Mouse (Mus musculus) hindbrain, embryonic 13.5 days (tissue): Measurements from ENCODE around the gene Ints7. TPM values are rescaled to one million over a fixed set of nuclear protein-coding genes. Genes with fewer than 3 reads are reported as not detected.
A peak's percentile ranks its signal among the peaks of the same experiment; 100 is the strongest.

Experiments used
- ATAC-seq: fragments of 200-750 bp; cut with Nextera tagmentation; 2 replicates; pipeline ENCODE4 v1.8.0; 2017; ENCODE audit warnings: moderate TSS enrichment; ENCODE audit not compliant: low FRiP score
- H3K27ac ChIP-seq: fragments of 300-500 bp; sonication (generic); 2 replicates; pipeline ENCODE4 v1.5.1; 2015; ENCODE audit warnings: inconsistent platforms, mild to moderate bottlenecking, moderate library complexity
- H3K27me3 ChIP-seq: fragments of 300-500 bp; sonication (generic); 2 replicates; pipeline ENCODE4 v1.6.1; 2015; ENCODE audit warnings: mild to moderate bottlenecking, inconsistent platforms
- H3K36me3 ChIP-seq: fragments of 300-500 bp; sonication (generic); 2 replicates; pipeline ENCODE4 v1.6.1; 2015; ENCODE audit warnings: mild to moderate bottlenecking, inconsistent platforms
- H3K4me1 ChIP-seq: fragments of 300-500 bp; sonication (generic); replicated peaks from 2 replicates; pipeline ENCODE4 v1.6.1; 2015; ENCODE audit warnings: inconsistent platforms
- H3K4me2 ChIP-seq: fragments of 300-500 bp; sonication (generic); 2 replicates; pipeline ENCODE4 v1.6.1; 2015; ENCODE audit warnings: inconsistent platforms, mild to moderate bottlenecking, moderate library complexity
- H3K4me3 ChIP-seq: fragments of 300-500 bp; sonication (generic); 2 replicates; pipeline ENCODE4 v1.5.1; 2015; ENCODE audit warnings: mild to moderate bottlenecking, inconsistent platforms
- H3K9ac ChIP-seq: fragments of 300-500 bp; sonication (generic); 2 replicates; pipeline ENCODE4 v1.6.1; 2015; ENCODE audit warnings: mild to moderate bottlenecking, inconsistent platforms
- H3K9me3 ChIP-seq: fragments of 300-500 bp; sonication (generic); 2 replicates; pipeline ENCODE4 v1.6.1; 2016; ENCODE audit warnings: inconsistent platforms
- WGBS: fragments of 180-500 bp; shearing (Covaris S2); methylation state at CpG from one replicate; pipeline ENCODE4 v1.1.7; 2015; 5-methylcytosine and 5-hydroxymethylcytosine counted together
- polyA plus RNA-seq: library from polyadenylated mRNA; unstranded; fragments of >200 nt; fragmentation: Nextera tagmentation; extraction: Ambion mirVana; gene quantifications from 2 replicates; pipeline ENCODE4 v1.2.1, GENCODE M21; 2015

Ints7 gene
- polyA plus RNA-seq = 44.0 and 48.2 TPM in 2 replicates

DNA sequence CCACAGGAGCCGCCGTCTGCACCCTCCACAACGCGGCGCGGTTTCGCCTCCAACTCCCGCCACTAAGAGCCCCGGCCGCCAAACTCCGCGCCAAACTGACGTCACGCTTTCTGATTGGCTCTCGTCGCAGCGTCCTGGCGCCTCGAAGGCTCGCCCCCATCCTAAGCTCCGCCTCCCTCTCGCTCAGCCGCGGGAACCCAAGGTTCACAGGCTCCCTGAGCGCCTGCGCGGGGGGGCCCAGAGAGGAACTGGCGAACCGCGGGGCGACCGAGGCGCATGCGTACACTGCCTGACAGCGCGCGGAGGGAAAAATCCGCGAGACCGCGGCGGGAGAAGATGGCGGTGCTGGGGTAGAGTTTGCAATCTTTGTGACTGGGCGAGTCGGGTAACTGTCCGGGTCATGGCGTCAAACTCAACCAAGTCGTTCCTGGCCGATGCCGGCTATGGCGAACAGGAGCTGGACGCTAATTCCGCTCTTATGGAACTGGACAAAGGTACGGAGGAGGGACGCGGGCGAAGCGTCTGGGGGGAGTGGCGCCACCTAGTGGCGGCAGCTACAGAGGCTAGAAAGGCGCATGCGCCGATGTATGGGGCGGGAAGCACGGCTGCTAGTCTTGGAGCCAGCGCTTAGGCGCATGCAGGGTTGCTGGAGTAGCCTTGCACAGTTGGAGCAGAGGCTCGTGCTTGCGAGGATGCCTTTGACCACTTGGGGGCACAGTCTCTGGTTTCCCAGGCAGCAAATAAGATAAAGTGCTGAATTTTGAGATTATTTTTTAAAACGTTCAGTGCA lies at the start of gene Ints7, which contains the start of gene Dtl:
Gene Ints7, plus strand, starts transcription at position 179 of the 790 bp plus-strand sequence.
Gene Dtl, minus strand, starts transcription at position 87 of the 790 bp plus-strand sequence.
- WGBS = under 1% methylated on average over 64 of the region's 70 CpGs
- ATAC-seq = peak; percentile 99
- Histone ChIP-seq H3K9me3 (no peaks in the 10 kb centered on the region), H3K4me2 (peak within 1 kb of the TSS; percentile 94), H3K4me1 (peaks cover 33% of the 10 kb centered on the region), H3K27me3 (no peaks in the 10 kb centered on the region), H3K9ac (peak within 1 kb of the TSS; percentile 77), H3K36me3 (peaks cover 5% of the 10 kb centered on the region), H3K27ac (peak within 1 kb of the TSS; percentile 96), H3K4me3 (peak within 1 kb of the TSS; percentile 70)

- no peak for ATAC-seq
- Histone ChIP-seq H3K4me2 (no peak overlapping the region), H3K36me3 (no peaks in the 10 kb centered on the region), H3K4me1 (no peaks in the 10 kb centered on the region), H3K27ac (no peak overlapping the region), H3K4me3 (no peak overlapping the region), H3K9me3 (no peaks in the 10 kb centered on the region), H3K27me3 (no peaks in the 10 kb centered on the region), H3K9ac (no peak overlapping the region)
- WGBS = 81% methylated on average over 3 of the region's 3 CpGs
These were observed 48.3 kb upstream of the Ints7 start for GRCm38 (mm10) chr1:191527089-191527488.

- no peak for ATAC-seq
- no peaks in the 10 kb centered on the region for H3K4me1 ChIP-seq
- no peak overlapping the region for H3K9ac ChIP-seq
- WGBS = 76% methylated on average over 4 of the region's 4 CpGs
- no peaks in the 10 kb centered on the region for H3K36me3 ChIP-seq
- no peak overlapping the region for H3K4me3 ChIP-seq
- no peaks in the 10 kb centered on the region for H3K9me3 ChIP-seq
- H3K27me3 ChIP-seq = no peaks in the 10 kb centered on the region
- no peak overlapping the region for H3K4me2 ChIP-seq
- H3K27ac ChIP-seq = no peak overlapping the region
These were observed 47.4 kb upstream of the Ints7 start for GRCm38 (mm10) chr1:191527921-191528612.

- Histone ChIP-seq H3K4me1 (no peaks in the 10 kb centered on the region), H3K4me3 (no peak overlapping the region), H3K27ac (no peak overlapping the region), H3K36me3 (no peaks in the 10 kb centered on the region), H3K9ac (no peak overlapping the region), H3K9me3 (no peaks in the 10 kb centered on the region), H3K27me3 (no peaks in the 10 kb centered on the region), H3K4me2 (no peak overlapping the region)
- WGBS = 84% methylated on average over 2 of the region's 2 CpGs
- no peak for ATAC-seq
These were observed 46.0 kb upstream of the Ints7 start for GRCm38 (mm10) chr1:191529406-191529805.

DNA sequence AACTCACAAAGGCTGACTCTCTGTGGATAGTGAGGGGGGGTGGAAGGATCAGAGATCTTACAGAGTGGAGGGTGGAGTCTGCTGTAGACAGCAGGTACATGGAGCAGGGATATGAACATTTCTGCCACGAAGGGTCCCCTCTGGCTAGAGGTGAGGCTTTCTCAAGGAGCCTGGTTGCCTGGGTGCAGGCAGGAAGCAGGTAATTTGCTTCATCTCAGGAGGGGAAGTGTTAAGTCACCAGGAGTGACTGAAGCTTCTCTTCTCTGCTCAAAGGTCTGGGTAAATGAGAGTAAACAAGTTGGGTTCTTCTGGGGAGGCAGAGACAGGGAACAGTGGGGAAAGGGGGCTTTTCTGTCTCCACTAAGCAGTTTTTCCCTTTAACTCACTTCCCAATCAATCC lies 44.4 kb upstream of the Ints7 start:
- ATAC-seq = no peak
- no peak overlapping the region for H3K4me3 ChIP-seq
- H3K27me3 ChIP-seq = no peaks in the 10 kb centered on the region
- H3K9me3 ChIP-seq = no peaks in the 10 kb centered on the region
- no peaks in the 10 kb centered on the region for H3K4me1 ChIP-seq
- no peaks in the 10 kb centered on the region for H3K36me3 ChIP-seq
- H3K4me2 ChIP-seq = no peak overlapping the region
- no peak overlapping the region for H3K9ac ChIP-seq
- WGBS = 67% methylated on average over 1 of the region's 1 CpGs
- H3K27ac ChIP-seq = no peak overlapping the region

- no peaks in the 10 kb centered on the region for H3K27me3 ChIP-seq
- H3K4me3 ChIP-seq = no peak overlapping the region
- H3K4me1 ChIP-seq = no peaks in the 10 kb centered on the region
- WGBS = 52% methylated on average over 2 of the region's 2 CpGs
- H3K9ac ChIP-seq = no peak overlapping the region
- ATAC-seq = no peak
- H3K27ac ChIP-seq = no peak overlapping the region
- H3K9me3 ChIP-seq = no peaks in the 10 kb centered on the region
- H3K36me3 ChIP-seq = peaks cover 3% of the 10 kb centered on the region; the same call in 1 of the 2 replicates
- H3K4me2 ChIP-seq = no peak overlapping the region
These were observed 40.5 kb upstream of the Ints7 start for GRCm38 (mm10) chr1:191534896-191535295.

- Histone ChIP-seq H3K4me2 (no peak overlapping the region), H3K9ac (no peak overlapping the region), H3K9me3 (no peaks in the 10 kb centered on the region), H3K27me3 (no peaks in the 10 kb centered on the region), H3K4me3 (no peak overlapping the region), H3K27ac (no peak overlapping the region), H3K4me1 (no peaks in the 10 kb centered on the region), H3K36me3 (peaks cover 8% of the 10 kb centered on the region; the same call in 1 of the 2 replicates)
- 96% methylated on average over 2 of the region's 2 CpGs for WGBS
- no peak for ATAC-seq
These were observed 35.1 kb upstream of the Ints7 start for GRCm38 (mm10) chr1:191540300-191540699.

DNA sequence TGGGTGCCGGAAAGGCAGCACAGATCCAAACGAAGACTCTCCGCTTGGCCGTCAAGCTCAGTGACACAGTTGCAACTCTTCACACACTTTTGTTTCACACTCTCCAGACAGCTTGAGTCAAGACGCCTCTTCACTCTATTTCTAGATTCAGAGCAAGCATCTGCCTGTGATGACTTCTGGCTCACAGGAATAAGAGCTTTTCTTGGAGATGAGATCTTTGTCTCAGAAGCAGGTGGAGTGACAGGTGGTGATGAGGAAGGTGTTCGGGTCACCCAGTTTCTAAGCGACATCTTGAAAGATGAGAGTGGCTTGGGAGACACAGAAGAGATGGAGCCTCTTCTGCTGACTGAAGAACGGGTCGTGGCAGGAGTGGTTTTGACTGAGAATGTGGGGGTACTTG lies 34.4 kb upstream of the Ints7 start:
- H3K4me1 ChIP-seq = no peaks in the 10 kb centered on the region
- H3K4me2 ChIP-seq = no peak overlapping the region
- no peak overlapping the region for H3K4me3 ChIP-seq
- H3K27ac ChIP-seq = no peak overlapping the region
- H3K27me3 ChIP-seq = no peaks in the 10 kb centered on the region
- peaks cover 8% of the 10 kb centered on the region; the same call in 1 of the 2 replicates for H3K36me3 ChIP-seq
- H3K9me3 ChIP-seq = no peaks in the 10 kb centered on the region
- WGBS = 93% methylated on average over 9 of the region's 9 CpGs
- no peak for ATAC-seq
- no peak overlapping the region for H3K9ac ChIP-seq

GRCm38 (mm10) chr1:191541619-191542018 lies 33.8 kb upstream of the Ints7 start:
- no peak overlapping the region for H3K4me2 ChIP-seq
- H3K9me3 ChIP-seq = no peaks in the 10 kb centered on the region
- no peak overlapping the region for H3K27ac ChIP-seq
- no peak overlapping the region for H3K9ac ChIP-seq
- no peaks in the 10 kb centered on the region for H3K27me3 ChIP-seq
- WGBS = 89% methylated on average over 4 of the region's 4 CpGs
- H3K36me3 ChIP-seq = peaks cover 8% of the 10 kb centered on the region; the same call in 1 of the 2 replicates
- no peak for ATAC-seq
- no peaks in the 10 kb centered on the region for H3K4me1 ChIP-seq
- H3K4me3 ChIP-seq = no peak overlapping the region

GRCm38 (mm10) chr1:191543747-191544146 lies 31.7 kb upstream of the Ints7 start:
- H3K27me3 ChIP-seq = no peaks in the 10 kb centered on the region
- 93% methylated on average over 3 of the region's 3 CpGs for WGBS
- H3K27ac ChIP-seq = no peak overlapping the region
- H3K4me3 ChIP-seq = no peak overlapping the region
- ATAC-seq = no peak
- H3K9me3 ChIP-seq = no peaks in the 10 kb centered on the region
- no peak overlapping the region for H3K4me2 ChIP-seq
- H3K4me1 ChIP-seq = no peaks in the 10 kb centered on the region
- H3K9ac ChIP-seq = no peak overlapping the region
- peaks cover 7% of the 10 kb centered on the region; the same call in 1 of the 2 replicates for H3K36me3 ChIP-seq

- Histone ChIP-seq H3K4me3 (no peak overlapping the region), H3K4me1 (no peaks in the 10 kb centered on the region), H3K4me2 (no peak overlapping the region), H3K36me3 (no peaks in the 10 kb centered on the region; the same call in 1 of the 2 replicates), H3K9me3 (no peaks in the 10 kb centered on the region), H3K27ac (no peak overlapping the region), H3K9ac (no peak overlapping the region), H3K27me3 (no peaks in the 10 kb centered on the region)
- WGBS = 83% methylated on average over 4 of the region's 4 CpGs
- no peak for ATAC-seq
These were observed 24.6 kb upstream of the Ints7 start for GRCm38 (mm10) chr1:191550786-191551185.

GRCm38 (mm10) chr1:191557109-191557508 lies 18.3 kb upstream of the Ints7 start:
- H3K27ac ChIP-seq = no peak overlapping the region
- H3K4me3 ChIP-seq = no peak overlapping the region
- H3K9ac ChIP-seq = no peak overlapping the region
- WGBS = 90% methylated on average over 8 of the region's 8 CpGs
- no peaks in the 10 kb centered on the region for H3K27me3 ChIP-seq
- H3K9me3 ChIP-seq = no peaks in the 10 kb centered on the region
- no peaks in the 10 kb centered on the region for H3K36me3 ChIP-seq
- ATAC-seq = no peak
- no peaks in the 10 kb centered on the region for H3K4me1 ChIP-seq
- no peak overlapping the region for H3K4me2 ChIP-seq
